Mouse (Mus musculus) kidney, embryonic 15.5 days (tissue): ENCODE measurements around the gene Smarcd3. TPM values are rescaled to one million over a fixed set of nuclear protein-coding genes. Genes with fewer than 3 reads are reported as not detected.
A peak's percentile ranks its signal among the peaks of the same experiment; 100 is the strongest.
"Not testable (repeated sequence)": the region's sequence is repeated elsewhere in the genome, so short reads cannot be mapped to it uniquely, and the experiment has no call there.

Experiments used
- ATAC-seq: fragments of 200-750 bp; cut with Nextera tagmentation; replicated peaks from 2 replicates; pipeline ENCODE4 v1.8.0; 2017; ENCODE audit warnings: moderate TSS enrichment; ENCODE audit not compliant: low FRiP score
- H3K27ac ChIP-seq: fragments of 300-500 bp; sonication (generic); 2 replicates; pipeline ENCODE4 v1.5.1; 2015; ENCODE audit warnings: mild to moderate bottlenecking, inconsistent platforms
- H3K27me3 ChIP-seq: fragments of 300-500 bp; sonication (generic); 2 replicates; pipeline ENCODE4 v1.6.1; 2015; ENCODE audit warnings: inconsistent platforms
- H3K36me3 ChIP-seq: fragments of 300-500 bp; sonication (generic); 2 replicates; pipeline ENCODE4 v1.6.1; 2015; ENCODE audit warnings: inconsistent platforms
- H3K4me1 ChIP-seq: fragments of 300-500 bp; sonication (generic); 2 replicates; pipeline ENCODE4 v1.6.1; 2015; ENCODE audit warnings: inconsistent platforms
- H3K4me2 ChIP-seq: fragments of 300-500 bp; sonication (generic); 2 replicates; pipeline ENCODE4 v1.6.1; 2015; ENCODE audit warnings: moderate library complexity, mild to moderate bottlenecking, inconsistent platforms
- H3K4me3 ChIP-seq: fragments of 300-500 bp; sonication (generic); replicated peaks from 2 replicates; pipeline ENCODE4 v1.5.1; 2015; ENCODE audit warnings: mild to moderate bottlenecking, inconsistent platforms
- H3K9ac ChIP-seq: fragments of 300-500 bp; sonication (generic); 2 replicates; pipeline ENCODE4 v1.6.1; 2015; ENCODE audit warnings: mild to moderate bottlenecking, inconsistent platforms
- H3K9me3 ChIP-seq: fragments of 300-500 bp; sonication (generic); replicated peaks from 2 replicates; pipeline ENCODE4 v1.6.1; 2016; ENCODE audit warnings: inconsistent platforms
- WGBS: fragments of 180-500 bp; shearing (Covaris S2); methylation state at CpG from one replicate; pipeline ENCODE4 v1.1.7; 2015; ENCODE audit warnings: mixed read lengths; 5-methylcytosine and 5-hydroxymethylcytosine counted together
- polyA plus RNA-seq: library from polyadenylated mRNA; unstranded; fragments of >200 nt; fragmentation: Nextera tagmentation; extraction: Ambion mirVana; gene quantifications from 2 replicates; pipeline ENCODE4 v1.2.1, GENCODE M21; 2015

The Smarcd3 gene
- polyA plus RNA-seq, 1 experiment from 2014 or later, result 33.4 TPM

DNA sequence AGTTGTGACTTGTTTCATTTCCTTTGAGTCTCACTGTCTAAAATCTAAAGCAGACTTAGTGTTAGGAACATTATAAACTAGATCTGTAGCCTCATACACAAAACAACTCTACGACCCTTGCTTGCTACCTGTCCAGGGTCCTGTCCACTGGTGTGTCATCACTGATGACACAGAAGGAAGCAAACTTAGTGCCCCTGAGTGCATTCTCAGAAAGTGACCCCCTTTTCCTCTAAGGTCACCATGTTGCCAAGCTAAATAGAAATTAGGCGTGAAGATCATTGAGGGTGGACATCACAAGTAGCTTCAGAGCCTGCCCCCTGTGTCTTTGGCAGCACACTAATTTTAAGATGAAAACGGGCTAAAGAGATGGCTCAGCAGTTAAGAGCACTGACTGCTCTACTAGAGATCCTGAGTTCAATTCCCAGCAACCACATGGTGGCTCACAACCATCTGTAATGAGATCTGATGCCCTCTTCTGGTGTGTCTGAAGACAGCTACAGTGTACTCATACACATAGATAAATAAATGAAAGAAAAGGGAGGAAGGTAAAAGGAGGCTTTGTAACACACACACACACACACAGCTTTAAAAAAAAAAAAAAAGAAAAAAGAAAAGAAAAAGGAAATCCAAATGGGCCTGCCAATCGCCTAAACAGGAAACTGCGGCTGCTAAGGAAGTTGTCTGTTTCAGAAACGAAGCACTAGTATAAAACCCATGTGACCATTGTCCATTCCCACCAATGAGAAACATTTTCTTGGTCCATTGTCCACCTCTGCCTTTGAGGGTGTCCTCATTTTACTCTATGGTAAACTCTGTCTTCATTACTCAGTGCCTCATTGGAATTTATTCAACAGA is 45.9 kb downstream of the Smarcd3 start:
- peaks cover 13% of the 10 kb centered on the region for H3K4me1 ChIP-seq
- WGBS, result 57% methylated on average over 6 of the region's 6 CpGs
- H3K9ac ChIP-seq, result peak overlapping the region; percentile 47; the same call in 1 of the 2 replicates
- H3K9me3 ChIP-seq, result no peaks in the 10 kb centered on the region
- peak overlapping the region; percentile 90 for H3K4me3 ChIP-seq
- peak overlapping the region; percentile 90 for H3K27ac ChIP-seq
- ATAC-seq, result no peak
- H3K36me3 ChIP-seq, result peaks cover 21% of the 10 kb centered on the region
- H3K4me2 ChIP-seq, result peak overlapping the region; percentile 84
- H3K27me3 ChIP-seq, result no peaks in the 10 kb centered on the region

DNA sequence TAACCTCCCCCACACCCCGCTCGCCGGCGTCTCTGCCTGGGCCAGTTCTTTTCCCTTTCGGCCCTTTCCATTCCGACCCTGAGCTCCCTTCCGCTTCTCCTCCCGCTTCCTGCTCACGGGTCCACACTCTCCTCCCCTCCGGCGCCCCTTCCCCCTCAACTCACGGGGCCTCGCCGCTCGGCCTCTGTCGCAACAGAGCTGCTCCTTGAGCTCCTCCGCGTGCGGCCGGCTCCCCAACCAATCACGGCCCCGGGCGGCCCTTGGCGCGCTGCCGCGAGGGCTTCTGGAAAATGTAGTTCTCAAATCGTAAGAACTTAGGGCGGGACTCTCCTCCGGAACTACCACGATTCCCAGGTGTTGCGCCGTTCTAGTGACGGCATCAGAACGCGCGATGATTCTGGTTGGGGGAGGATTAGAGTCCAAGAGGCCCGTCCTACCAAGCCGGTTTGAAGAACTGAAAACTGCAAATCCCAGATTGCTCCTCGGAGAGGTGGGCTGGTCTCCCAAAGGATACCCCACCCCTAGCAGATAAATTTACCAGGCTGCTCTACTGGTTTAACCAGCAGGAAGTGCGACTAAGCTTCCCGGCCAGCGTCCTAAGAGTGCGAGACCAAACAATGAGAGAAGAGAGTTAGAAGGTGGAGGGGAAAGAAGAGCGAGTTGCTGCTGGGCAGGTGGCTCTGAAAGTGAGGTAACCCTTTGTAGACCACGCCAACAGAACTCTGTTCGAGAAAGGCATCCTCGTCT is 46.9 kb downstream of the Smarcd3 start, which contains the start of gene Abcf2:
Gene Abcf2, minus strand, starts transcription at position 285 of the 747 bp plus-strand sequence.
- ATAC-seq, result peak; percentile 98
- under 1% methylated on average over 48 of the region's 48 CpGs for WGBS

DNA sequence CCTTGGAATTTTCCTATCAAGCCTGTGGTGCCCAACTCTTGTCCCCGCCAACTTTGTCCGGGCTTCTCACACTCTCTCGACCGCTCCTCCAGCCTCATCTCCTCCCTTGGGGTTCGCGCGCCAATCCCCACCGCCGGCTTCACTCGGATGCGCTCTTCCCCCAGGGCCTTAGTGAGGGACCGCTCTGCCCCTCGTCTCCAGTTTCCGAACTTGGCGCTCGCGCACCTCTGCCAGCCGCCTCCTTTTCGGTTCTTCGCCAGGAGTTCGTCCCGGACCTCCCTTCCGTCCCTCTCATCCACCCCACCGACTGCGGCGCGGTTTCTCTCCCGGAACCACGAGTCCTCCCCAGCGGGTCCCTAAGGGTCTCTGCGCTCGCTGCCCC is 47.4 kb downstream of the Smarcd3 start:
- Histone ChIP-seq H3K27me3 (no peaks in the 10 kb centered on the region), H3K9ac (peak overlapping the region; percentile 84), H3K36me3 (peaks cover 36% of the 10 kb centered on the region), H3K9me3 (no peaks in the 10 kb centered on the region), H3K4me1 (peaks cover 13% of the 10 kb centered on the region), H3K4me2 (peak overlapping the region; percentile 84), H3K27ac (peak overlapping the region; percentile 90), H3K4me3 (peak overlapping the region; percentile 90)
- WGBS, result under 1% methylated on average over 32 of the region's 32 CpGs
- ATAC-seq, result peak; percentile 50

More for the DNA sequence above, 46.9 kb downstream of the Smarcd3 start, which contains the start of gene Abcf2:
- Histone ChIP-seq H3K9ac (peak within 1 kb of the TSS; percentile 84), H3K4me3 (peak within 1 kb of the TSS; percentile 90), H3K27me3 (no peaks in the 10 kb centered on the region), H3K9me3 (no peaks in the 10 kb centered on the region), H3K36me3 (peaks cover 31% of the 10 kb centered on the region), H3K4me1 (peaks cover 13% of the 10 kb centered on the region), H3K4me2 (peak within 1 kb of the TSS; percentile 84), H3K27ac (peak within 1 kb of the TSS; percentile 90)

DNA sequence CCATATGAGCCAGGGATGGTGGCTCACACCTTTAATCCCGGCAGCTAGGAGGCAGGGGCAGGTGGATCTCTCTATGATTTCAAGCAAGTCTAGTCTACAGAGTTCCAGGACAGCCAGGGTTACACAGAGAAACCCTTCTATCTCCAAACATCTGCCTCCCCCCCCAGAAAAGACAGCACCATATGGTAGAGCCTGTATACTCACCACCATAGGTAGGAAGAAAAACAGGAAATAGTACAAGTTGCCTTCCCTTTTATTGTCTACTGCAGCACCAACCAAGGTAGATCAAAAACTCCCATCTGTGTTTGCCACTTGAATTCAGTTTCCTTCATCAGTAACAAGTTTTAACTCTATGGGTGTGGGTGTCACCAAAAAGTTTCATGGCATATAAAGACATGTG is 48.3 kb downstream of the Smarcd3 start:
- H3K4me1 ChIP-seq, result peaks cover 13% of the 10 kb centered on the region
- no peak overlapping the region for H3K27ac ChIP-seq
- H3K9me3 ChIP-seq, result no peaks in the 10 kb centered on the region
- peak overlapping the region; percentile 84 for H3K4me2 ChIP-seq
- peaks cover 45% of the 10 kb centered on the region for H3K36me3 ChIP-seq
- peak overlapping the region; percentile 84 for H3K9ac ChIP-seq
- WGBS, result 86% methylated on average over 1 of the region's 1 CpGs
- no peaks in the 10 kb centered on the region for H3K27me3 ChIP-seq
- peak overlapping the region; percentile 90 for H3K4me3 ChIP-seq
- ATAC-seq, result no peak

DNA sequence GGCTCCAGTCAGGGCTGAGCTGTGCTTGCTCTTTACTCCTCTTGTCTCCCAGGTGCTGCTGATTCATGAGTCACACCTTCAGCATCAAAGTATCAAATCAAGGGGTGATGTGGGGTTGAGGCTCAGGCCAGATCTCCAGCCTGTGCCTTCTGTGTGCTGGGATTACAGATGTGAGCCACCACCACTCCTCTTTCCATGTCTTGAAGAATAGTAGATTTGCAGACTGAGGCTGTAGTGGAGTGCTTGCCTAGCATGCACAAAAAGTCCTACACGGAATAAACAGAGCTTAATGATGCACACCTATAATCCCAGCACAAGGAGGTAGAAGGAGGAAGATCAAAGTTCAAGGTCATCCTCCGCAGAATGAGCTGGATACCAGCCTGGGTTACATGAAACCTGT is 67.5 kb downstream of the Smarcd3 start, which contains the start of gene 4931409K22Rik:
Gene 4931409K22Rik, minus strand, starts transcription at position 101 of the 400 bp plus-strand sequence.
- Histone ChIP-seq H3K4me2 (no peak within 1 kb of the TSS), H3K9ac (no peak within 1 kb of the TSS), H3K9me3 (no peaks in the 10 kb centered on the region), H3K27ac (no peak within 1 kb of the TSS), H3K4me3 (no peak within 1 kb of the TSS), H3K36me3 (no peaks in the 10 kb centered on the region), H3K27me3 (peaks cover 25% of the 10 kb centered on the region), H3K4me1 (peaks cover 3% of the 10 kb centered on the region)
- ATAC-seq, result no peak
- WGBS, result 70% methylated on average over 2 of the region's 2 CpGs

DNA sequence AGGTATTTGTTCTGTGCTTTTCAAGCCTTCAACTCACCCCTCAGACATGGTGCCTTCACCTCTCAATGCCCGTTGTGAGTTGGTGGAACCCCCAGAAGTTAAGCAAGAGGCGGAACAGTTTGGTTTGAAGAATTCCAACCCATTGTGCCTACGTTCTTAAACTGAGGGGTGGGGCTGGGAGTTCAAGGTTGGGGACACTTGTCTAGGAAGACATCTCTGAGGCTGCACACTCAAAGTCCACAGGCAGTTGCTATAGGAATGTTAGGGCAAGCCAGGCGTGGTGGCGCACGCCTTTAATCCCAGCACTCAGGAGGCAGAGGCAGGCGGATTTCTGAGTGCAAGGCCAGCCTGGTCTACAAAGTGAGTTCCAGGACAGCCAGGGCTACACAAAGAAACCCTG is 68.9 kb downstream of the Smarcd3 start:
- peaks cover 30% of the 10 kb centered on the region for H3K27me3 ChIP-seq
- H3K36me3 ChIP-seq, H3K9ac ChIP-seq, H3K9me3 ChIP-seq, ATAC-seq, H3K4me2 ChIP-seq, H3K27ac ChIP-seq, H3K4me3 ChIP-seq: not testable (repeated sequence)
- peaks cover 17% of the 10 kb centered on the region for H3K4me1 ChIP-seq
- 94% methylated on average over 7 of the region's 7 CpGs for WGBS

DNA sequence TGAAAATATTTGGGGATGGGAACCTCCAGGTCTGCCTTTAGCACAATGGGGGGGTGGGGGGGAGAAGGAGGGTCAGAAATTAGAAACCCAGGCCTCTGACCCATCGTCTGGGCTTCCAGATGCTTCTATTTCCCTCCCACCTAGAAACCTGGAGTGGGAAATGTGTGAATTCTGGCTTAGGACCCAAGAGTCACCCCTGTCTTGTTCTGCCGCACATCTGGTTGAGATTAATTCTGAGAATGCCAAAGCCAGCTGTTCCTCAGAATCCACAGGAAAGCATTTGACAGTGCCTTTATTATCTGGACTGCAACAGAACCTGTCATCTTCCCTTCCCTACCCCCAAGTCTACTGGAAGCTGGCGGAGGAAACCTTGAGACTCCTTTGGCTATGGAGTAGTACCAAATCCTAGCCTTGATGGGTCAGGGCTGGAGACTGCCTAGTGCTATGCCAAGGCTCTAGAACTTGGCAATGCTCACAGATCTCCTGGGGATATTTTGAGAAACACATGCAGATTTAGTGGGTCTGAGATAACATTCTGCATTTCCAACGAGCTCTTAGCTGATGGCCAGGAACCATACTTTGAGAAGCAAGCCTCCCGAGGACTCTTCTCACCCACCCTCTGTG is 70.5 kb downstream of the Smarcd3 start:
- WGBS, result 55% methylated on average over 5 of the region's 5 CpGs
- Histone ChIP-seq H3K4me2 (no peak overlapping the region), H3K4me3 (no peak overlapping the region), H3K9ac (no peak overlapping the region), H3K9me3 (no peaks in the 10 kb centered on the region), H3K27ac (no peak overlapping the region), H3K4me1 (peaks cover 18% of the 10 kb centered on the region), H3K27me3 (peaks cover 44% of the 10 kb centered on the region), H3K36me3 (no peaks in the 10 kb centered on the region)
- ATAC-seq, result no peak

DNA sequence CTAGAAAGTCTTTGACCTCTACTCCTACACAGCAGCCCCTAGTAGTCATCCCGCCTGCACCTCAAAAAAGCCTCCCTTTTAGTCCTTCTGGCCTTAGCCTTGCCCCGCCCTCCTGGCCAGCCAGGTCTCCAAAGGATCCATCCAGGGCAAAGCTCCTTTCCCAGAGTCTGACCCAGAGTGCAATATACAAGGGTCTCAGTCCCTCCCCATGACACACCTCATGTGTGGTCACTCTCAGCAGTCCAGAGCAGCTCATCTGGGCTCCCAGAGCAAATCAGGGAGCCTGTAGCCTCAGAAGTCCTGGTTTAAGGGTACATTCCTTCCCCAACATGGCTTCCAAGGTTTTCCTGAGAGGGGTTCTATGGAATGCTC is 72.9 kb downstream of the Smarcd3 start:
- Histone ChIP-seq H3K4me3 (peak overlapping the region; percentile 16; the same call in 1 of the 2 replicates), H3K36me3 (no peaks in the 10 kb centered on the region), H3K4me2 (peak overlapping the region; percentile 54), H3K4me1 (peaks cover 18% of the 10 kb centered on the region), H3K27ac (peak overlapping the region; percentile 11; the same call in 1 of the 2 replicates), H3K9me3 (no peaks in the 10 kb centered on the region), H3K9ac (no peak overlapping the region), H3K27me3 (peaks cover 56% of the 10 kb centered on the region)
- 24% methylated on average over 2 of the region's 2 CpGs for WGBS
- ATAC-seq, result peak; percentile 52; the same call in 1 of the 2 replicates

DNA sequence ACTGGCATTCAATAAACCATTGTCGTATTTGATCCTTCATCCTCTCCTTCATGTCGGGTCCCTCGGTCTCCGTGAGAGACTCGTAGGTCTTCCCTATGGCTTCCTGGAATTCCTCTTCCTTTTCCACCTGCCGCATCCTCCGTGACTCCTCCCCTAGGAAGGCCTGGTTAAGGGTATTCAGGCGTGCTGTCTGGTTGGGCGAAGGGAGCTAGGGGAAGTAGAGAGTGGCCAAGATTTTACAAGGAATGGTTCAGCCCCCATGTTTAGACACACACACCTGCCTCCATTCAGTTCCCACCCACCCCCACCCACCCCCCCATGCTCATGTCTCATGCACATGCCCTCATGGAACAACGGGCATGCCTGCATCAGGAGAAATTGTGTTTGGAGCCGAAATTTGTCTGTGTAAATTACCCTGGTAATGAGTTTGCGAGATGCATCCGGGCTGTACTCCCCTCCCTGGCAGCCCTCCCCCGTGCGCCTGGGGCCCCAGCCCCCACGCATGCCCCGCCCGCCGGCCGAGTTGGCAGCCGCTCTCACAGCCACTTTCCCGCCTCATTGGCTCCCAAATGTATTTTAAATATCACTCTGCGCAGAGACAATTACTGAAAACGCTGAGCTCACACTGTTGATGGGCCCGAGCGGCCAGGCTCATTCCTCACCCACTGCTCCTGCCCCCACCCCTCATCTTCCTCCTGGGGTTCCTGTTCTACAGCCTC is 73.5 kb downstream of the Smarcd3 start:
- H3K9ac ChIP-seq, result no peak overlapping the region
- H3K4me3 ChIP-seq, result peak overlapping the region; percentile 16; the same call in 1 of the 2 replicates
- H3K4me1 ChIP-seq, result peaks cover 18% of the 10 kb centered on the region
- no peaks in the 10 kb centered on the region for H3K36me3 ChIP-seq
- 12% methylated on average over 26 of the region's 26 CpGs for WGBS
- peak overlapping the region; percentile 54 for H3K4me2 ChIP-seq
- H3K27ac ChIP-seq, result peak overlapping the region; percentile 11; the same call in 1 of the 2 replicates
- H3K9me3 ChIP-seq, result no peaks in the 10 kb centered on the region
- peaks cover 57% of the 10 kb centered on the region for H3K27me3 ChIP-seq
- peak; percentile 74 for ATAC-seq

DNA sequence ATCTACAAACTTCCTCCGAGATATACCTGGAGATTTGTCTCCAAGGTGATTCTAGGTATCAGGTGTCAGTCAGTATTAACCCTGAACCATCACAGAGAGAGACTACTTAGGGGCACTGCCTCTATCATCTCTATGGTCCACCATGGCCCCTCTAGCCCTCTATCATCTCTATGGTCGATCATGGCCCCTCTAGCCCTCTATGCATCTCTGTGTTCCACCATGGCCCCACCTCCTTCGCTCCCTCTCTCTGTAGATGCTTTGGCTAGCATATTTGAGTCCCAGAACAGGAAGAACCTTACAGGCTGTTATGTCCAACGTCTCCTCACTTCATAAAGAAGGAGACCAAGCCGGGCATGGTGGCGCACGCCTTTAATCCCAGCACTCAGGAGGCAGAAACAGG is 81.6 kb downstream of the Smarcd3 start:
- Histone ChIP-seq H3K36me3 (no peaks in the 10 kb centered on the region), H3K9me3 (no peaks in the 10 kb centered on the region), H3K9ac (no peak overlapping the region), H3K27ac (no peak overlapping the region), H3K27me3 (peaks cover 32% of the 10 kb centered on the region), H3K4me1 (peaks cover 22% of the 10 kb centered on the region), H3K4me2 (no peak overlapping the region), H3K4me3 (no peak overlapping the region)
- WGBS, result 76% methylated on average over 7 of the region's 7 CpGs
- ATAC-seq, result no peak

DNA sequence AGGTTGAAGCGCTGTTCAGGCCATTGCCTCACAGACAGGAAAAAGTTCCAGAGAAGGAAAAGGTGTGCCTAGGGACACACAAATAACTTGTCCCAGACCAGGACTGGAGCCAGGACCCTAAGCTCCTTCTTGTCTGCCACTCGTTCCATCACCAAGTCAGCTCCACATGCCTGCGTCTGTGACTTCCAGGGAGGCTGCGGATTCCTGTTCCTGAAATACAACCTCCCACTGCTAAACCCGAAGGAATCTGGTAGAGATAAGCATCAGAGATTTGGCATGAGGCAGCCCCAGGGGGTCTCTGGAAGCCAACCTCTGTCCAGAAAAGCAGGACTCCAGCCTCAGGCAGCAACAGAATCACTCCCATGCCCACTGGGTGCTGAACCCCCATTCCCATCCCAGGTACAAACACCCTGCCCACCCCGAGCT is 83.1 kb downstream of the Smarcd3 start:
- no peak for ATAC-seq
- peak overlapping the region; percentile 70; the same call in 1 of the 2 replicates for H3K27ac ChIP-seq
- H3K9me3 ChIP-seq, result no peaks in the 10 kb centered on the region
- H3K4me3 ChIP-seq, result peak overlapping the region; percentile 26; the same call in 1 of the 2 replicates
- no peak overlapping the region for H3K9ac ChIP-seq
- peak overlapping the region; percentile 60 for H3K4me2 ChIP-seq
- peaks cover 36% of the 10 kb centered on the region for H3K27me3 ChIP-seq
- 13% methylated on average over 6 of the region's 6 CpGs for WGBS
- no peaks in the 10 kb centered on the region for H3K36me3 ChIP-seq
- H3K4me1 ChIP-seq, result peaks cover 22% of the 10 kb centered on the region
